Mouse (Mus musculus) c-Kit-positive CD71-negative TER-119-negative erythroid progenitor cells, embryonic 14.5 days (primary cell): Measurements from ENCODE around the gene Cd5l.
"Not testable (repeated sequence)": the region's sequence is repeated elsewhere in the genome, so short reads cannot be mapped to it uniquely, and the experiment has no call there.

Experiments
- DNase-seq: peaks from one replicate; pipeline ENCODE4 v3.0.0-alpha.2; 2013; ENCODE audit warnings: low read depth

Gene Cd5l

GRCm38 (mm10) chr3:87357581-87357980 lies at the start of gene Cd5l:
Cd5l (plus strand) TSS chr3:87357881.
- no peak for DNase-seq

GRCm38 (mm10) chr3:87309922-87310321 lies 47.8 kb upstream of the Cd5l start:
- DNase-seq, result no peak

GRCm38 (mm10) chr3:87322557-87322956 lies 35.1 kb upstream of the Cd5l start:
- no peak for DNase-seq

DNA sequence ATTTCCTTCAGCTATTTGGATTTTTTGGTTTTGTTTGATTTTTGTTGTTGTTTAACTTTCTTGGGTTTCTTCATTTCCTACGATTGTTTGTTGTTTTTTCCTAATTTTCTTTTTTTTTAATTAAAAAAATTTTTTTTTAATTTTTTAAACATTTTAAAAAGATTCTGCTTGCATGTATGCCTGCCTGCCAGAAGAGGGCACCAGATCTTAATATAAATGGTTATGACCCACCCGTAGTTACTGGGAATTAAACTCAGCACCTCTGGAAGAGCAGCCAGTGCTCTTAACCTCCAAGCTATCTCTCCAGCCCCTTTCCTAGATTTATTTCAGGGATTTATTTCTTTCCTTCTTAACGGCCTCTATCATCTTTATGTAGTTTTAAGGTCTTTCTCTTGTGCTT lies 33.9 kb upstream of the Cd5l start:
- peak; percentile 17 for DNase-seq

DNA sequence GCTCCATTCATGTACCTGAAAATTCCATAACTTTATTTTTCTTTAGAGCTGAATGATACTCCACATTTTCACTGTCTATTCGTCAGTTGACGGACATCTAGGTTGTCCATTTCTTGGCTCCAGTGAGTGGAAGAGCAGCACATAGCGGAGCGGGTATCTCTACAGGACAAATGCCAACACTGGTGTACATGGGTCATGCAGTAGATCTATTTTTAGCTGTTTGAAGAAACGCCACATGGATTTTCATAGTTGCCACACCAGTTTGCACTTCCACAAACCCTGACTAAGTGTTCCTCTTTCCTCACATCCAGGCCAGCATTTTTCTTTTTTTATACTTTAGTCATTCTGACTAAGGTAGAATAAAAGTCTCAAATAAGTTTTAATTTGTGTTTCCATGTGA lies 19.8 kb upstream of the Cd5l start:
- no peak for DNase-seq

DNA sequence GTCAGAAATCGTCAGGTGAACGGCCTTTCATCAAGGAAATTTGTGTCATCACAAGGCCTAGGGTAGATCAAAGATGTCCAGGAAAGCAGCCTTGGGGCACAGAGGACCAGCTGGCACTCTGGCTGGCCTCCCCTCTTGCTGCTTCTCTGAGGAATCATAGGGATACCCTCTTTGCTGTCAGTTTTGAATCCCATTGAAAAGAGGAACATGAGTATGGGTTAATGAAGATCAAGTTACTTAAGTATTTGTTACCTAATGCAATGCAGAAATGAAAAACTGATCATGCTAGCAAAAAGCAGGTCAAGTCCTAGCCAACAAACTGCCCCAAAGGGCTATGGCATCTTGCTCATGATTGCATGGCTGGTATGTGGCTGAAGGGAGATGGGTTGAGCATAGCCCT lies 6.7 kb upstream of the Cd5l start:
- DNase-seq, result not testable (repeated sequence)

GRCm38 (mm10) chr3:87359215-87359614 lies 1.5 kb downstream of the Cd5l start:
- DNase-seq, result no peak

GRCm38 (mm10) chr3:87360466-87360865 lies 2.8 kb downstream of the Cd5l start:
- no peak for DNase-seq

DNA sequence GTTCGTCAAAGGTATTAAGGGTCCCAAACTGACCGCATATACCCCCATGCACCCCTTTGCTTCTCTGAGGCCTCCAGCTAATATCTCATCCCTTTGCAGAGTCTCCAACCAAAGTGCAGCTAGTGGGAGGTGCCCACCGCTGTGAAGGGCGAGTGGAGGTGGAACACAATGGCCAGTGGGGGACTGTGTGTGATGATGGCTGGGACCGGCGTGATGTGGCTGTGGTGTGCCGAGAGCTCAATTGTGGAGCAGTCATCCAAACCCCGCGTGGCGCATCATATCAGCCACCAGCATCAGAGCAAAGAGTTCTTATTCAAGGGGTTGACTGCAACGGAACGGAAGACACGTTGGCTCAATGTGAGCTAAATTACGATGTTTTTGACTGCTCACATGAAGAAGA lies 8.0 kb downstream of the Cd5l start:
- no peak for DNase-seq

DNA sequence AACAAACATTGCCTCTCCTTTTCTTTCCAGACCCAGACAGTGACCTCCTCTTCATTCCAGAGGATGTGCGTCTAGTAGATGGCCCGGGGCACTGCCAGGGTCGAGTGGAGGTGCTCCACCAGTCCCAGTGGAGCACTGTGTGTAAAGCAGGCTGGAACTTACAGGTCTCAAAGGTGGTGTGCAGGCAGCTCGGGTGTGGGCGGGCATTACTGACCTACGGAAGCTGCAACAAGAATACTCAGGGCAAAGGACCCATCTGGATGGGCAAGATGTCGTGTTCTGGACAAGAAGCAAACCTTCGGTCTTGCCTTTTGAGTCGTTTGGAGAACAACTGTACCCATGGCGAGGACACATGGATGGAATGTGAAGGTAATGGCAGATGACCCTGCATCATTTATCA lies 9.8 kb downstream of the Cd5l start:
- no peak for DNase-seq

DNA sequence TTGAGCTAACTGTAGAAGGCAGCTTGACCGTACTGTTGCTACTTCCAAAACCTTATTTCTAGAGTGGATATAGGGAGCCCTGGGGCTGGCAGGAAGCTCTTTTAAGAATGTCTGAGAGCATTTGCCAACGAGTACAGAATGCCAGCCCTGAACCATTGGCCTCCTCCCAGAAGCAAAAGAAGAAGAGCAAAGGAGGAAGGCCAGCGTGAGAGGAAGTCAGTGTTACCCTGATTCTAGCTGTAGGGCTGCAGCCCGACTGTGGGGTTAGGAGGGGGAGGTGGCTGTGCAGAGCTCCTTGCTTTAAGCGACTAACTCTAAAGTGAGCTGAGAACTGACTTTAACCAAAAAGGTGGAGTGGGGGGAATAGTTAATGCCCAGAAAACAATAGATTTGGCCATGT lies 11.5 kb downstream of the Cd5l start:
- no peak for DNase-seq

GRCm38 (mm10) chr3:87376195-87377165 lies 18.8 kb downstream of the Cd5l start, which contains the start of gene Fcrl1:
Fcrl1 (plus strand) TSS chr3:87376387.
- DNase-seq, result peak; percentile 28

DNA sequence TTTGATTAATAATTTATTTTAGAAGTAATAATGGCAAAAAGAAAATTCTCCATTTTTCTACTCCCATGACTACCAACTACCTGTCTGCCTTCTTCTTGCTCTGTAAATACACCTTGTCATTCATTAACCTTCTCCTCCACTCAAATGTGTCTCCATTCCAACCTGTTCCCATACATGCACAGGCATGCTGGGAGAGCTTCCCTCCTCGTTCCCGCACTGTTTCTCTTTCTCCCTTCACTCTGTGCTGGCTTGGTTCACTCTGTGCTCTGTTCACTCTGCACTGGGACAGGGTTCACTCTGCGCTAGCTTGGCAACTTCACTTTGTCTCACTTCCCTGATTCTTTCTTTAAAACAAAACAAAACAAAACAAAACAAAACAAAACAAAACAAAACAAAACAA lies 19.5 kb downstream of the Cd5l start:
- no peak for DNase-seq

GRCm38 (mm10) chr3:87377719-87378118 lies 20.0 kb downstream of the Cd5l start:
- DNase-seq, result no peak

GRCm38 (mm10) chr3:87379641-87380315 lies 22.1 kb downstream of the Cd5l start:
- DNase-seq, result not testable (repeated sequence)

DNA sequence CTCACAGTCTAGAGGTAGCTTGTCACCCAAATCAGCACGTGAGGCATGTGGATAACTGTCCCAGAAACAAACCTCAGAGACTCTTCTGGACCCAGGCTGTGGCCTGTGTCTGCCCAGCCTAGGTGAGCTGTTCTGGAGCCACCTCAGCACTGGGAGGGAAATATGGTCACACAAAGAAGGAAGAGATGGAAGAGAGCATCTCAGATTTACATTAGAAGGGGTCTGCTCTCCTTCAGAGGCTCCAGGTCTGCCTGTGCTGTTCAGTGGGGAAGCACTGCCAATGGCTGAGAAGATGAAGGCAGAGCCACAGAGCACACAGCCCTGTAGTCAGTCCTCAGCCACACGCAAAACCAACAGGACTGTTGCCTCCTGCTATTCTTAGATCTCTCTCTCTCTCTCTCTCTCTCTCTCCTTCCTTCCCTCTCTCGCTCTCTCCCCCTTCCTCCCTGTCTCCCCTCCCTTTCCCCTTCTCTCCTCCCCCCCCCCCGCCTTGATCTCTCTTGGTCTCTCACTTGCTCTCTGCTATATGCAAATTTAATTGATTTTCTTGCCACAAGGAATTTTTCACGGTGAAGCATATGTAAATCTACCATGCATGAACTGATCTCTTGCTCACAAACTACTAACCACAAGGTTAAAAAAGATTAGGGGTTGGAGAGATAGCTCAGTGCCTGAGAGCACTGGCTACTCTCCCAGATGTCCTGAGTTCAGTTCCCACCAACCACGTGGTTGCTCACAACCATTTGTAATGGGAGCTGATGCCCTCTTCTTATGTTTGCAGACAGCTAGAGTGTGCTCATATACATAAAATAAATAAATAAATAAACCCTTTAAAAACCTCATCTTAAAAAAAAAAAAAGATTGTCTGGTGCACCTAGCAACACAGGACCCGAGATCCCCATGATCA lies 24.4 kb downstream of the Cd5l start:
- DNase-seq, result no peak

DNA sequence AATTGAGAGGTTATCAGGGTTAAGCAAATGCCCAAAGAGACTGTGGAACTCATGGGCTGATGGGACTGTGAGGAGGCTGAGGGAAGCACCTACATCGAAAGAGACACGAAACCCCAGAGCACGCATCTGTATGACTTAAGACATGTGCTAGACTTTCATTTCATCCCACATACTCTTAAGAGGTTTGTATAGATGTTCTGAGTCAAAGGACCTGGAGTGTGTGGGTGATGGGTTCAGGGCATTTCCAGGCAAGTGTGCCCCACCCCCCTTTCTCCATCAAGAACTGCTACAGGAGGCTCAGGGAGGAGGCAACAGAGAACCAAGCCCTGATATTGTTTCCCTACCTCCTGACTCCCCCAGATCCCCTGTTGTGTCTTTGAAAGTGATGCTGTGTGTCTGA lies 25.6 kb downstream of the Cd5l start:
- no peak for DNase-seq

DNA sequence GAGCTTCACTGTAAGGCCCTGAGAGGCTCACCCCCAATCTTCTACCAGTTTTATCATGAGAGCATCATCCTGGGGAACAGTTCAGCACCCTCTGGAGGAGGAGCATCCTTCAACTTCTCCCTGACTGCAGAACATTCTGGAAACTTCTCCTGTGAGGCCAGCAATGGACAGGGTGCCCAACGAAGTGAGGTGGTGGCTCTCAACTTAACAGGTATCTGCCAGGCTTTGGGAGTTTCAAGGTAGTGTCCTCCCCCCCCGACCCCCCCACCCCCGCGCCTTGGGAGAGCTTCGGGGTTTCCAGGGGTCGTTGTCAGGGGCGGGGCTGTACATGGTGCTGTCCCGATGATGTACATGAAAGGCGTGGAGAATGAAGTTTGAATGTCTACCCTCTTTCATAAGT lies 27.4 kb downstream of the Cd5l start:
- no peak for DNase-seq

DNA sequence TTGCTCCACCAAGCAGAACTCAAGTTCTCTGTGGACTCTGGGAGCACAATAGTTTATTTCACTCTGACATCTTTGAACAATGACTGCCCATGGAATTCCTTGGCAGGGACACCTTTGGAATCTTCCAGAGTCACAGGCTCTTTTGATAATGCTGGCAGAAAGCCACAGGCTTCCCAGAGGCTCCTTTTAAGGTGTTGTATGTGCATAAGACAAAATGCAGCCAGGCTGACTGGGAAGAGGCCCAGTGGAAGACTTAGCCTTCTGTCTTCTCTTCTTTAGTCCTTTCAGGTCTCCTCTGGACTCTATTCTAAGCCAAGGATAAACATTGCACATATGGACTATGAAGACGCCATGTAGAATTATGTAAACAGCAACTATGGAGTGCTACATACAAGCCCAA lies 33.3 kb downstream of the Cd5l start:
- DNase-seq, result no peak

DNA sequence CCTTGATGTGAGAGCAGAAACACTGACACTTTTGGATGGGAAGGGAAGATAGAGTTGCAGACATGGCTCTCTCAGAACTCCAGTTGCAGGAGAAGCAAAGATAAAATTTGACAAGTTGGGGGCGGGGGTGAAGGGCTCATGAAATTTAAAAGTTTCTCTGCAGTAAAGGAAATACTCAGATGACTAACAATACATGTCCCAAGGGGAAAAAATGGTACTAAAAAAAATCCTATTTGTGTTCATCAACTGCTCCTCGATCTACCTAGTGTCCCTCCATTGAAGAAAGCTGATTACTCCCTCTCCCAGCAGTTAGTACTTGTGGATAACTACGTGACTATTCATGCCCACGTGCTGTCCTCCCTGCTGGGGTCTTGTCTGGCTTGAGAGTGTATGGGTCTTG lies 41.1 kb downstream of the Cd5l start:
- no peak for DNase-seq

DNA sequence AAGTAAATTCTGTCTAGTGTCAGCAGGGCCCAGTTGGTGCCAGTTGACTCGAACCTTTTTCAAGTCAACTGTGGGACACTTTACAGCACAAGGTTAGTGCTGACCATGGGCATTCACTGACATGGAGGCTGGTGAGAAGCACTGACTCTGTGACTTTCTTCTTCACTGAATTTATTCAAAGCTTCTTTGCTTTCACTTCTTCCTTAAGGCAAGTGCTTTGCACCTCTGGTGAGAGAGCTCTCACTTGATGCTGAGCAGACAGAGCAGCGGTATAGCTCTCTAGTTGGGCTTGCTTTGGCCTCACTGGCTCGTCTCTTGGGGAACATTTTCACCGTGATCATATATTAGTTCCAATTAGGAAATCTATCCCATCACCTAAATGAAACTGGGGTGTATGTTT lies 42.2 kb downstream of the Cd5l start:
- DNase-seq, result no peak

GRCm38 (mm10) chr3:87401321-87401720 lies 43.6 kb downstream of the Cd5l start:
- peak; percentile 22 for DNase-seq
